Mouse (Mus musculus) spleen, embryonic (tissue): ENCODE data around the gene Rasgef1b.

ENCODE experiments used
- CTCF ChIA-PET: fragments of 350-600 bp; sonication (Branson Sonifier 250); formaldehyde crosslinking; loops from one replicate; lab custom pipeline; 2022; lab: Charles Lee

The Rasgef1b gene

DNA sequence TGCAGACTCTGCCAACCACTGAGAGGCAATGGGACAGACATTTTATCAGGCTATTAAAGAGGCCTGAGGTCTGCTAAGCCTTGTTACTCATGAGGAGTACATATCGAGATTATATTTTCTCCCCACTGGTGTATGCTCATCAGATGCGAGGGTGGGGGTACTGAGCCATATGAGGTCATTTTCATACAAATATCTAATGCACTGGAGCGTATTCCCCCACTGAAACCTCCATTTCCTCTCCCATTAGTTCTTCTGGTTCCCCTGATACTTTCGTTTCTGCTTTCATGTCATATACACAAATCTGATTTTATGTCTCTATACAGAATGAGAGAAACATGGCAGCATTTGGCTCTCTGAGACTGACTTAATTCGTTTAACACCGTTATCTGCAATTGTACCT, 314.6 kb downstream of the Rasgef1b start:
- CTCF ChIA-PET = interaction anchor here (0.8 to 1.0 kb wide), 2 partner anchors 39 to 164 kb away, joined by 3 to 4 read pairs; no protein-coding TSS in a partner anchor

DNA sequence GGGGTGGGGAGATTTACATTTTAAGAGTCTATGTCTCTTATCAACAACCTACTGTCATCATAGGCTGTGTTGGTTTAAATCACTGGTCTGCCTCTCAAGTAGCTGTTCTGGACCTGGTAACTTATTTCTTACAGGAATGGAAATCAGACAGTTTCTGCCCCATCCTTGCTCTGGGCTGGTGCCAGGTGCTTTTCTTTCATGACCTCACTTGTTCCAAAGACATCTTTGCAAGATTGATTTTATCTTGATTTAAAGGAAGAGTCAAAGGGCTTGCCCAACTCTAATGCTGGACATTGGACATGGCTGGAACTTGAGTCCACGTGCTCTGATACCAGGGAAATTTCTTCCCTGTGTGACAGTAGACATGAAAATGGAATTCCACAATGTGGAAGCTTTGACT, 315.0 kb downstream of the Rasgef1b start:
- CTCF ChIA-PET = interaction anchor here (0.6 to 1.0 kb wide), 3 partner anchors 33 to 164 kb away, joined by 3 to 4 read pairs (median 3); no protein-coding TSS in a partner anchor

GRCm38 (mm10) chr5:99413391-99413790, 315.5 kb downstream of the Rasgef1b start:
- CTCF ChIA-PET = interaction anchor here (0.6 kb wide), 1 partner anchor 33 kb away, joined by 3 read pairs; no protein-coding TSS in a partner anchor

- CTCF ChIA-PET = no interaction called here
Observed at GRCm38 (mm10) chr5:99404403-99405170, 324.3 kb downstream of the Rasgef1b start.

DNA sequence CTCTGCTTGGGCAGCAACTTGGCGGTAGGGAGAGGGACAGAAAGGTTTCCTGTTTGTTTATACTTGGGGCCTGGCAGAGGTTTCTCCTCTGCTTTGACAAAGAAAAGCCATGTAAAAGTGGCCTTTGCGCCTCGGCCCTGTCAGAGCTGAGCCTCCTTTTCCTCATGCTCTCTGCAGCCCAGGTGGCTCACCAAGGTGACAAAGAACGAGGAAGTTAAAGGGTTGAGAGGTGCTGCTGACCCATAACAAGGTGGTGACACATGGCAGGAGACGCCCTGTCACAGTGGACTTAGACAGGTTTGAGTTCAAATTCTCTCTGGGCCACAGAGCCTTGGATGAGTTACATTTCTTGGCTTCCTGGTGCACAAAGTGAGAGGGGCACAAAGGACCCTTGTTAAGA, 325.5 kb downstream of the Rasgef1b start:
- CTCF ChIA-PET = no interaction called here

DNA sequence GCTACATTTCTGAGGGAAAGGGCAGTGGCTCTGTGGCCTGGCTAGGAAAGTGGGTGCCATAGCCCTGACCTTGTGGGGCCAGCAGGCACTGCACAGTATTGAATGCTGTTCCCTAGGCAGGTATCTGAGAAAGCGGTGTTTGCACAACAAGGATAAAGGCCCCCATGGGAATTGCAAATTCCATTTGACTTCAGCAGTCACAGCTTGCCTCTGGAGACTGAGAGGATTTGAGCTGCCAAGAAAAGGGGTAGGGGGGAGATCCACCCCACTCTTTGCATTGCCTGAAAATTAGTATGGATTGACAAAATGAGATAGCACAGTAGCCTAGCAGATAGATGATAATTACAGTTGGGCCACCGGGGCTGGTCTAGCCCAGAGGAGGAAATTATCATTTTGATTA, 326.1 kb downstream of the Rasgef1b start:
- CTCF ChIA-PET = no interaction called here

DNA sequence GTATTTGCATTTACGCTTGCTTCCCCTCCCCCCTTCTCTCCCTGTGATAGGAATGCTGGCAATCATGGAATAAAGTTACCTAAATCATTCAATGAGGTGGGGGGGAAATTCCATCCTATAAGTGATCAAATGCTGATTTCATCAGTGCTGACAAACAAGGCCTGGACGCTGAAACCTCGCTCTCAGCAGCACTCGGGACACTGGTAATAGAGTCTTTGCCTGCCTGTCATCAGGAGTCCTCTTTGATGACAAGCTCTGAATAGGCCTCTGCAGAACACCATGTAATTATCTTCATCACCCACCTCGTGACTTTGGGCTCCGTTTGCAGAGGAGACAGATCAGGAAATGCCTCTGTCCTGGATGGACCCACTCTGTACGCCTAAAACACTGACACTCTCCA, 326.6 kb downstream of the Rasgef1b start:
- CTCF ChIA-PET = no interaction called here

GRCm38 (mm10) chr5:99399855-99400626, 328.8 kb downstream of the Rasgef1b start:
- CTCF ChIA-PET = no interaction called here

DNA sequence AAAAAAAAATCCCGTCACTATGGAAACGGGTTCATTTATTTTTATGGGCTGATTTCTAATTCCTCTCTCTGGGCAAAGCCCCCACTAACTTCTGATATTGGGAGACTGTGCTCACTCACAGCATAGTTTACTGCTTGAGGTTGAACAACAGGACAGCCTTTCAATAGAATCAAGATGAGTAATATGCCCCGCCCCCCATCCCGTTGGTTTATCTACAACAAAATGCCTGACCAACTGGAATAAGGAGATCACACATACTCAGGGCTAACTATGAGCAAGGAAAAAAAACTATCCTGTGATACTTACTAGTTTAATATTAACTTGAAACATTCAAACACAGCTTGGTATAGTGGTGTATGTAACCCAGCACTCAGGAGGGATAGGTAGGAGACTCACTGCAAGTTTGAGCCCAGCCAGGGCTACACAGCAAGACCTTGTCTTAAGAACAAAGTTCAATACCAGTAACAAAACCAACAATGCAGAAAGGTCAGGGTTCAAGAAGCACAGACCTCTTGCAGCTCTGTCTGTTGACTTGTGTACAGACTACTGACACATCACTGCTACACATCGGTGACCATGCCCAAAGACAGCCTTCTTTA, 330.3 kb downstream of the Rasgef1b start:
- CTCF ChIA-PET = no interaction called here

DNA sequence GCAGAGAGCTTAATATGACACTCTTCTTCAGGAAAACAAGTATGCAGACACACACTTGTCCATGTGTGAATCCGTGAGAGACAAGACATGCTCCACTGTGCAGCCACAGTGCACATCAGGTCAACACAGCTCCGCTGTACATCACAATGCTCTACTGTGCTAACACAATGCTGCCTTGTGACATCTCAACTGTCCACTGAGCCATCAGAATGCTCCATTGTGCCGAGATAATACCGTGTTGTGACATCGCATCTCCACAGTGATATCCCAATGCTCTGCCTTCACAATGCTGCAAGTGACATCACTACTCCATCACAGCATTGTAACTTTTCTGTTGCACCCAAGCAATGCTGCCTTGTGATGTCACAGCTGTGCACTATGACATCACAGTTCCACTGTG, 334.3 kb downstream of the Rasgef1b start:
- CTCF ChIA-PET = no interaction called here

DNA sequence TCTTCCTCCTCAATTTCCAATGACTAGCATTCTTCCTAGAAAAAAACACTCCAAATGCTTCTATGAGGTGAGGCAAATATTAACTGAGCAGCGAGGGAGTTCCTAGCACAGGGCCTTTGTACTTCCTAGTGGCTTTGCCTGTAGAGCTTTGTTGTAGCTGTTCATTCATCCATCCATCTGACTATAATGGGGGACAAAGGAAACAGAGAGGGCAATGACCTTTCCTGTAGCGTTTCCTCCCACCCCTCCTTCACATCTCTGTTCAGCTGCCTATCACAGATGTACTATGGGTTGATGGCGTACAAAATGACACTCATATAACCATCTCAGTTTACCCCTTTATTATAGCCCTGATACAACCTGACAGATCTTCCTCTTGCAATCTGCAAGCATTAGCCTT, 337.3 kb downstream of the Rasgef1b start:
- CTCF ChIA-PET = no interaction called here

DNA sequence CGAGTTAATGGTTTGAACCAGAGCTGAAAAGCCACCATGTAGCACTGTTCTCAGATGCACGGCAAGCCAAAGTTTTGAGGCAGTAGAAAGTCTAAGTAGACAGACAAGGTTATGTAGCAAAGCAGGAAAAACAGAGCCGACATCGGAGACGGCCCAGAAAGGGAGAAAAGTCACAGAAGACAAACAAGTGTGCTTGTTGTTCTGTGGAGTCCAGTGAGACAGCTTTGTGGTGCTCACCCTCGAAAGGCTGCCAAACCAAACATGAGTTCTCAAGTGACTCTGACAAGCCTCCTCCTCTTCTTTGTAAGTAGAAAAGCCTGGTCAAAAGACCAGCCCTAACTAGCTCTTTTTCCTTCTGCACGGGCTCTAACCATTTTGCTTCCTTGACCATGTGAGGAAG, 338.1 kb downstream of the Rasgef1b start:
- CTCF ChIA-PET = interaction anchor here (0.9 kb wide), 1 partner anchor 9 kb away, joined by 3 read pairs; no protein-coding TSS in a partner anchor

GRCm38 (mm10) chr5:99390314-99390713, 338.6 kb downstream of the Rasgef1b start:
- CTCF ChIA-PET = interaction anchor here (0.9 kb wide), 1 partner anchor 8 kb away, joined by 3 read pairs; no protein-coding TSS in a partner anchor

DNA sequence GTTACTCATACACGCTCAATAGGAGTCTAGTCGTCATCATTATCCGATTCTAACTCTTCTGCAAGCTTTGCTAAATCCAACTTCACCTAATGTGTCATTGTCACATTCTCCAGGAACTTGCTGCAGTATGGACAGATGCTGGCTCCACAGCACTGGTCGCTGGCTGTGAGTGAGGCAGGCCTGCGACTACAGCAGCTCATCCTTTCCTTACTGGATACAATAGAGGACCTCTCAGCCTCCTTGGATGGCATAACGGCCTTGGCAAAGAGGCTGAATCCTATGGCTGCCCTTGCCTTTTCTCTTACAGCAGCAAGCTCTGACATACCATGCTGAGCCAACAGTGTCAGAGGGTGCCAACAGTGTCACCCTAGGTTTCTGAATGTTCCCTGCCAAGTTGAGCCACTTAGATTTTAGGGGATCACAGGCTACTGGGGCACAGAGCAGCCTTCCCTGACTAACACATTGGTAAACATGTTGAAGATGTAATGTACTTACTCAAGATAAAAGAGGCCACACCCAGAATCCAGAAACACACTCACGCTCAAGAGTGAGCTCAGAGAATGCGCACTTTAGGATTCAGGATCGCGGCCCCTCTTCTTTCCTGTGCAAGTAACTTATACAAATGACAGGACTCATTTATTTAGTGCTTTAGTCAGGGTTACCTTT, 340.1 kb downstream of the Rasgef1b start:
- CTCF ChIA-PET = no interaction called here

DNA sequence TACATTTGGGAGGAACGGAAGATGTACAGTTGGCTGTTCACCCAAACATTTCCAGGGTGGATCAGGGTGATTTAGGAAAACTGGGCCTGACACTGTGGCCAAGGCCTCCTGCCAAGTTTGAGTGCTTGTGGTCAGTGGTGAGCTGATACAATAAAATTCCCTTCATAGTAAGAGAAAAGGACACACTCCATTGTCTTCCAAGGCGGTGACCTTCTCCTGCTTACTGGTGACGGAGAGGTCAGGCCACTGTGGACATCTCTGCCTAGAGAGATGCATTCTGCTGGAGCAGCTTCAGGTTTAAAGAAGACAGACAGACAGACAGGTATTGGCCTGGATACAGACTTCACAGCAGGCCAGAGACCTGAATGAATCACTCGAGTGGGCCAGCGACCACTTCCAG, 340.7 kb downstream of the Rasgef1b start:
- CTCF ChIA-PET = no interaction called here

DNA sequence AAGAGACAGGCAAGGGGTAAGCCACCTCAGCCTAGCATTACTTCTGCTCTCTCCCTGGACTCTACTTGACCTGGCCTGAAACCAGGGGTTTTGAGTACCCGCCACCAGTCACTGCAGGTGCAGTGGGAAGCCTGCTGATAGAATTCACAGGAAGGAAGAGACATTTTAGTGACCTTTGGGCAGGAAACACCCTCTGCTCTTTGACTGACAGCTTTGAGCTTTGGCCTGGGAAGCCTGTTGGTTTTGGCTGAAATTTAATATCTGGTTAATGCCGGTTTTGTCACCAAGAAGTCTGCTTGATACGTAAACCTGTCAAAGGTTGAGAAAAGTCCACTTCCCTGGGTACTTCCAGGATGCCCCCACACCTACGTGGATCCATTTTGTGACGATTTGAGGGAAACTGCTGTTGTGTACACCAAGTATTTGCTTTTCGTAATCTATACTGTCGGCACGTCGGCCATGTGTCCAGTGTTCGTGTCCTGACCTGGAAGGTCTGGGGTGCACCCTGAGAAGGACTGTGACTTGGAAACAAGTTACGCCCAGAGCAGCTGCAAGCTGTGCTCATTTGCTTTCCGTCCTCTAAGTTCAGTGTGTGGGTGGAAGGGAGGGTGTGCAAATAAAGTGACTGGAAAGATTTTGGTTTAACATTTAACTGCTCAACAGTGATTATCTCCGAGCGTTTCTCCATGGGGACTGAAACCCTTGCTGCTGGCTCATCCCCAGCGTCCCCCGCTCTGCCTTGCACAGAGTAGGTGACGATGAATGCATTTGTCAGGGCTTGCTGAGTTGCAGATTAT, 341.5 kb downstream of the Rasgef1b start:
- CTCF ChIA-PET = no interaction called here

DNA sequence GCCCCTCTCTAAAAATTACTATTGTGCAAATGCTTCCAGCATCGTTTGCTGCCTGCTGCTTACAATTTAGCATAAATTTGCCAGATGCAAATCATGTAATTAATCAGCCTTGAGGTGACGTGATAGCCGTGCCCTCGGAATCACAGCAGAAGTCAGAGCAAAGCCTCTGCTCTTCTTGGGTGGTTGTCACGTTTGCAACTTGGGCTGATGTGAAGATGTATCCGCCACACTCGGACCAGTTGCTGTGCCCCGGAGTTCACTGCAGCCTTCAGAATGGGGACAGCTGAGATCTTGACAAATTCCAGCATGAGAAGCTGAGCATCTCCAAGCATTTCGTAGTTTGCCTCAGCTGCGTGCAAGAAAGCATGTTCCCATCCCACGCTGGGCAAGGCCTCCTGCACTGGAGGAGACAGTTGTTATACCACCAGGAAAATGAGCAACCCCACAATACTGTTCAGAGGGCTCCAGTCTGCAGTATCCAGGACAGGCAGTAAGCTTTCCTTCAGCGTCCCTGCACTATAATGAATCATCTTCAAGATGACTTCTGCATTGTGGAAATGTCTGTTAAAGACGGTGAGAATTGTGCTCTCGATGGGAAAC, 342.5 kb downstream of the Rasgef1b start:
- CTCF ChIA-PET = no interaction called here

DNA sequence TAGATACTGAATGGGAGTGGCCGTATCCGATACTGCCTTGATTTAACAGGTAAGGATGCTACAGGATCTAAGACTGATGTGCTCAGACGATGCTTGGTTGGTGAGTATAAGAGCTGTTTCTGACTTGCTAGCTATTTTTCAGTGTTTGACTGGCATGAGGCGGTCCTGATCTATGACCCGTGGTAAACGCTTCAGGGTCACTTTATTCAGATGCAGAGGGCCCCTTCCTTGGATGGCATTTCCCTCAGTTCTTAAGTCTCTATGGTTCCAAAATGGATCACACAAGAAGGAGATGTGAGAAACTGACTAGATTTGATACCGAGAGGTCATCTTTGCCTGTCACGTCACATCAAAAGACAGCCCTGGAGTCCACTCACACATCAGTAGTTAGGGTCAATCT, 343.1 kb downstream of the Rasgef1b start:
- CTCF ChIA-PET = interaction anchor here (0.6 kb wide), 1 partner anchor 94 kb away, joined by 7 read pairs; no protein-coding TSS in a partner anchor

- CTCF ChIA-PET = interaction anchor here (0.6 kb wide), 1 partner anchor 95 kb away, joined by 7 read pairs; no protein-coding TSS in a partner anchor
Observed at GRCm38 (mm10) chr5:99385090-99385489, 343.8 kb downstream of the Rasgef1b start.

GRCm38 (mm10) chr5:99383783-99384281, 345.0 kb downstream of the Rasgef1b start:
- CTCF ChIA-PET = interaction anchor here (0.6 kb wide), 1 partner anchor 90 kb away, joined by 5 read pairs; no protein-coding TSS in a partner anchor
